Mouse (Mus musculus): ENCODE data around the gene Mybph.

DNA sequence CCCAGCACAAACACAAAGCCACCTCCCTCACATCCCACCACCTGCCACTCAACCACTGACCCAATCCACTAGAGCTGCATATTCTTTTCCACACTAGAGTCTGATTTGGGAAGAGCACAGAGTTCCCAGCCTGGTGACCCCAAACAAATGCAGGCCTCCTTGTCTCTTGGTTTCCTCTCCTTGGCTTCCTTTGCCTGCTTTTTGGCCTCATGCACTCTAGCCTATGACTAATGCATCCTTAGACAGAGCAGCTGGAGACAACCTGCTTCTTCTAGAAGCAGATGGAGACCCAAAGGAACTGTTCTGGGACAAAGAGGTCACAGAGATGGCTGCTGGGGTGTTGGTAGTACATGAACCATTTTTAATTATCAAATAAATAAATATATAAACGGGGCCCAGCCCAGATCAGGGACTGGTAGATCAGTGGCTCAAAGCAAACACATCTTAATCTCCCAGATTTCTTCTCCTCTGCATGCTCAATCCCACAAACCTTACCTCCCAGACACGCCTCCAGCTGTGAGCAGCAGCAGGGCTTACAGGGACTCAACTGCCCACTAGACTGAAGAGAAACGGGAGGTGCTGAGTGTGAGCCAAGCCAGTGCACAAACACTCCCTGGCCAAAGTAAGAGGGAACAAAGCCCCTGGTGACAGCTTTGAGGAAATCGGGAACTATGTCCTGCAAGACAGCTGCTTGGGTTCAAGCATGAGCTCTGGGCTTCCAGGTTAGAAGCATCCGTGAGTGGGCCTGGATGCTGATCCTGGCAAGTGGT, 36.7 kb downstream of the Mybph start:
- TF ChIP-seq CTCF (IDR thresholded peaks at IDR 0.05; ENCODE audit: insufficient read depth, low read depth, low read length) (no peak), POLR2A (IDR thresholded peaks at IDR 0.05; ENCODE audit: insufficient read depth, low read depth, low read length) (no peak)

Data from olfactory bulb, adult 2 months (tissue).